Mouse (Mus musculus) CD4-positive, CD25-positive, alpha-beta regulatory T cell, adult 4 months (primary cell): Measurements from ENCODE around the gene Iars2. TPM values are rescaled to one million over a fixed set of nuclear protein-coding genes. Genes with fewer than 3 reads are reported as not detected.
A peak's percentile ranks its signal among the peaks of the same experiment; 100 is the strongest.
"Not testable (repeated sequence)": the region's sequence is repeated elsewhere in the genome, so short reads cannot be mapped to it uniquely, and the experiment has no call there.

Source experiments
- ATAC-seq: one replicate; pipeline ENCODE4 v1.8.0; 2017
- polyA plus RNA-seq, 2 experiments: library from polyadenylated mRNA; unstranded; fragments of 100-300 nt; shearing (Covaris generic); gene quantifications; one replicate each; pipeline ENCODE4 v1.2.1; 2017

Gene Iars2
- polyA plus RNA-seq, 2 experiments from 2014 or later, result 5.3 to 11.6 TPM

DNA sequence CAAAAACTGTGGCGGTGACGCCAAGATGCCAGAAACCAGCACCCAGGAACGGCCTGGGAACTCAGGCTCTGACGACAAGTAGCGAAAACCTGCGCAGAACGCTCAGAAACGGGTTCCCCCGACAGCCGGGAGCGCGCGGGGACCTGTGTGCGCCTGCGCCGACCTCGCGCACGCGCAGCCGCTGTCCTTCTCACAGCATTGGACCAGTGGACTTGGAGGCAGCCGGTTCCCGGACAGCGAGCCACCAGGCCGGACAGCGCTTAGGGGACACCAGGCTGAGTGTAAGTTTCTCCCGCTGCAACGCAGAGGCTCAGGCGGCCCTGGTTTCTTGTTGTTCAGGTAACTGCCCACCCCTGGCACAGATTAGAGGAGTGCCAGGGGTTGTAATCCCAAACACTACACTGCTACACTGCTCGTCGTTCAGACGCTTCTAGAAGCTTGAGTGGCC is 2.8 kb upstream of the Iars2 start, which contains the start of gene Bpnt1:
Gene Bpnt1, plus strand, starts transcription at position 167 of the 448 bp plus-strand sequence.
- peak; percentile 70 for ATAC-seq

DNA sequence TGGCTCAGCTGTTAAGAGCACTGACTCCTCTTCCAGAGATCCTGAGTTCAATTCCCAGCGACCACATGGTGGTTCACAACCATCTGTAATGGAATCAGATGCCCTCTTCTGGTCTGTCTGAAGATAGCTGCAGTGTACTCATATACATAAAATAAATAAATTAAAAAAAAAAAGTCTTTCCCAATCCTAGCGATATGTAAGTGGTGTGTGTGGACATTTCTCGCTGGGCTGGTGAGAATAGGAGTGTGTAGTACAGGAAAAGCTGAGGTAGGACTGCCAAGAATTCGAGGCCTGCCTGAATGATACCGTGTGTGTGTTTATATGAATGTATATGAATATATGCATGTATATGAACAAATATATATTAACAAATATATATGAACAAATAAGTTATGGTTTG is 2.2 kb upstream of the Iars2 start:
- no peak for ATAC-seq

DNA sequence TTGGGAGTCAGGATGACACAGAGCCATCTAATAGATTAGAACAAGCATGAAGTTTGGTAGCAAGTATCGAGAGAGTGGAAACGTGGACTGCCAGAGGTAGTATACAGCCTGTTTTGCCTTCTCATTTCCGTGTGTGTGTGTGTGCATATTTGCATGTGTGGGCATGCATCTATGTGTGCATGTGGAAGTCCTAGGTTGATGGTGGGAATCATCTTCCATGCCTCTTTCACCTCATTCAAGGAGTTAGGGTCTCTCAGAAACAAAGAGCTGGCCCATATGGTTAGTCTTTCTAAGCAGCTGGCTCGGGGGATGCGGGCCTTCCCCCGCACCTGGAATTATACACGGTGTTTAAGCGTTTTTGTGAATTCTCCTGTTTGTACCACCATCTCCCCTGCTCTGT is 655 bp upstream of the Iars2 start:
- no peak for ATAC-seq

DNA sequence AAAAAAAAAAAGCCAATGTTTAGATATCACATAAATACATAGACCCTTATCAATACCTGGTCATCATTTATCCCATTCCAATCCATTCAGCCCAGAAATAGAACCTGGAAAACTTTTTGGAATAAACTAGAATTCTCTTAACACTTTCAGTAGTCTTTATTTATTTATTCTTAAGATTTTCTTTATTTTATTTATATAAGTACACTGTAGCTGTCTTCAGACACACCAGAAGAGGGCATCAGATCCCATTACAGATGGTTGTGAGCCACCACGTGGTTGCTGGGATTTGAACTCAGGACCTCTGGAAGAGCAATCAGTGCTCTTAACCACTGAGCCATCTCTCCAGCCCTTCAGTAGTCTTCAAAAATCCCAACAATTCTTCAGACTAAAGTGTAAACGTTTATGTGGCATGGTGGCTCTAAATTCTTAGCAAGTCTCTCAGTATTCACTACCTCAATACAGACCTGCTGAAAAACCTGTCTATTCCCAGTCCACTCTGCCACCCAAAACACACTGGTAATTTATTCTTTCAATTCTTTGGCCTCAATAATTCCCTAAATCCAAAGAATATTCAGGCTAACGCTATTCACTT is 1.3 kb downstream of the Iars2 start:
- not testable (repeated sequence) for ATAC-seq

DNA sequence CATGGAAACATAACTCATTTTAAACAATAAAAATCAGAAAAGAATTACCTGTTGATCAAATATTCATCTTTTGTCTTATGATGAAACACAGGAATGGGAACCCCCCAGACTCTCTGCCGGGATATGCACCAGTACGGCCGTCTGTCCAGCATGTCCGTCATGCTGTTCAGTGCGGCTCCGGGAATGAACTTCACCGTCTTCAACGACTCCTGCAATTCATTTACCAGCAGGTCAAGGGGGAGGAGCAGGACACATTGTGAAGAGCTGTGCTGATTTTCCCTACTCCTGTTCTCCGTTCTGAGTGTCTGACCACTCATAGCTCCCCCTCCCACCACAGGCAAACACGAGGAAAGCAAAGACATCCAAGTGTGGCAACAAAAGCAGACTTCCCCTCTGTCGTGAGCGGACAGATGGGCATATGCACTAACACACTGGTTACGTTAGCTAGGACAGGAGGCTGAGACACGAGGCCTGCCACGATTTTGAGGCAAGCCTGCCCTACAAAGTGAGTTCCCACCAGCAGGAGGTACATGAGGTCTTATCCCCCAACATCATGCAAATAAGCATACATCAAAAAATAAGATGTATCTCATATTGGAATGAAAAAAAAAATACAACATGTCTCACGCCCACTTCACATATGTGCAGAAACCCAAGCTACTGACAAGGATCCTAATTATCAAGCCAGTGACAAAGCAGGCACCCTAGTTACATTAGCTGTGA is 13.2 kb downstream of the Iars2 start:
- no peak for ATAC-seq

DNA sequence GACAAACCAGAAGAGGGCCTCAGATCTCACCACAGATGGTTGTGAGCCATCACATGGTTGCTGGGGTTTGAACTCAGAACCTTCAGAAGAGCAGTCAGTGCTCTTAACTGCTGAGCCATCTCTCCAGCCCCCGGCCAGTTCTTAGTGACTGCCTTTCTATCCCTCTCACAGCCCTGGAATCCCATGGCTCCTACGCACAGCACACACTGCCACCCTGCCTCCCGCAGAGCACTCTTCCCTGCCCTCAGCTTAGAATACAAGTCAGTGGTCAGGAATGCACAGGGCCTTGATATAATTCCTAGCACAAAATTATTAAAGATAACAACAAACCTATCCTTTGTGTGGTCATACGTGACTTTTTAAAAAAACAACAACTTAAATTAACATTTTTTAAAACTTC is 14.7 kb downstream of the Iars2 start:
- no peak for ATAC-seq

DNA sequence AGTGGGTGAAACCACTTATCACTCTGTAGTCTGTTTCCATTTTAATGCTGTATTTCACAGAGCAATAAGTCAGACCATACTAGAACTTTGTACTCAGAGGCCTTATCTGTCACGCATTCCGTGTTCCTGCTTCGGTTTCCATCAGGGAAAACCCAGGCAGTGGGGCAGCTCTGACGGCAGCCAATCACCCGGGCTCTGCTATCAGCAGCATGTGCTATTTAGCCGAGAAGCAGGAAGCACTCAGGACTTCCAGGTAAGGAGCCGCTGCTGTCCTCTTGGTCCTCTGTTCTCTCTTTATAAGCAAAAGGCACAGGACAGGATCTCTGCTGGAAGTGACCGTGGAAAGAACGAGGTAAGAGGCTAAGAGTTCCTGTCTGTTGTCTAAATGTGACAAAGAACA is 17.2 kb downstream of the Iars2 start:
- no peak for ATAC-seq

DNA sequence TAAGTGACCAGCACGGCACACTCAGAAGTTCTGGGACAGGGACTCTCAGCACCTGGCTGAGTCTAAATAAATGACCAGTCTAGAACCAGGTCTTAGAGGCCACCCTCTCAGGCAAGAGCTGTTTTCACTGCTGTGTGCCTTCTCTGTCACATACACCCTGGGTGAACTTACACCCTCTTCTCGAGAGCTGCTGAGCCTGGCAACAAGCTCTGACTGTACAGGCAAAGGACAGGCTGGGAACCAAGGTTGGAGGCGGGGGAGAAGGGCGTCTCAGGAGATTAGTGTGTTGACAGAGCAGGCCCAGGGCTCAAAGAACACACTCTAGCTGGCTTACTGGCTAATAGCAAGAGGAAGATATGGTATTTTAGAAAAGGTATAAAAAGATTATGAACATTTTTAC is 20.3 kb downstream of the Iars2 start:
- no peak for ATAC-seq

DNA sequence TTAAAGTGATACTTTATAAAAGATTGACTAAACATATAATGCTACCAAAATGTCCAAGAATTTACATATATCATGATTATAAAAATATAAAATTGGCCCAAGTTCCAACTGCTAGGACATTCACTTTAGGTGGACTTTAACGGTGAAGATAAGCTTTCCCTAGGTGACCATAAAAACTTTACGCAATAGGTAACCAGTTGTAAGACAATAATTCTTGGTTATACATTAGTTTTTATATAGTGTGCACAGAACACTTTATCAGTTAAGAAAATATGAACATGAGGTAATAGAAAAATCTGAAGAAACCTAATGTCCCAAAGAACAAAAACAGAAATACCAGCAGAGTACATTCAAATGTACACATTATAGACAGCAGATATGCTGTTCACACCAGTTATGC is 20.9 kb downstream of the Iars2 start:
- ATAC-seq, result no peak

DNA sequence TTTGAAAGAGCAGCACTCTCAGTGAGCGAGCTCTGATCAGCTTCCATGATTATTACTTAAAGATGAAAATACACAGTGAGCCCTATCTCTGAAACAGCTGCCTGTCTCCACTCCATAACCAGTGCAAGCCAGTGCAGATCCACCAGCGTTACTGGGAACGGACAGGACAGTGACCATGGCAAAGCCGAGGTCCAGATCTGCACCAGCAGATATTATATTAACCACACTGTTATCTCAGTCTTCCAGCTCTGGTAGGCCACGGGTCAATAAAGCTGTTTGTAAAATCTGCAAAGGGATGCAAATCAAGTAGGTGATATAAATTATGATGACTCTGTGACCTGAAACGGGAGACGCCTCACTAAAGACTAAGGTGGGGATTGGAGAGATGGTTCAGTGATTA is 21.6 kb downstream of the Iars2 start:
- no peak for ATAC-seq

DNA sequence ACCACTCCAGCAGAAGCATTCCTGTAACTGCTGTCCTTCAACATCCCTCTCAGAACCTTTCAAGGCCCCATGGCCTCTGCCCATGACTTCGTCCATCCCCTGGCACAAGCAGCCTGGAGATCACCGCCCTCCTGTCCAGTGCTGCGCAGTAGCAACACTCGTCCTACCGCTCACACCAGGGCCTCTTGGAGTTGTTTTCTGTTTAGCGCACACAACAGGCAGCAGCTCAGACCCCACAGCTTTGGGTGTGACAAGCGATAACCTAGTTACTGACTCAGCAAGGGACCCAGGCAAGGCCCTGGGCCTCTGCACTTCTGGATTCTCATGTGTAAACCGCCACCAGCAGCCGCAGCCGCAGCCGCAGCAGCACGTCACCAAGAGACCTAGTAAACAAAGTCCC is 22.4 kb downstream of the Iars2 start:
- ATAC-seq, result no peak

DNA sequence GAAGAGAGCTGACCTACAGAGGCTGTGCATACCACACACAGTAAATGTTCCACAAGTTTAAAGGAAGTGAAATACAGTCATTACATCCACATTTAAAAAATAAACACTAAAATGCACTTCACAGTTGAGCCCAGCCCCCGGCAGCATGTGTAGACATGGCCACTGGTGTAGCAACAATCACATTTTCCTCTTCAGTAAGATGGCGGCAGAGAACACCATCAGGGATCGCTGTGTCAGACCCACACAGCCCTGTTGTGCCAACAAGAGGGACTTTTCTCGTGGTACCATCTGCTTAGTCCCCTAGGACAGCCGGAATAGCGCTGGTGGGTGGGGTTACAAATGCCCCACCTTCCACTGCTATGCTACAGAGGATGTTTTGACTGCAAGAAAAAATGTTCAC is 26.4 kb downstream of the Iars2 start:
- no peak for ATAC-seq

DNA sequence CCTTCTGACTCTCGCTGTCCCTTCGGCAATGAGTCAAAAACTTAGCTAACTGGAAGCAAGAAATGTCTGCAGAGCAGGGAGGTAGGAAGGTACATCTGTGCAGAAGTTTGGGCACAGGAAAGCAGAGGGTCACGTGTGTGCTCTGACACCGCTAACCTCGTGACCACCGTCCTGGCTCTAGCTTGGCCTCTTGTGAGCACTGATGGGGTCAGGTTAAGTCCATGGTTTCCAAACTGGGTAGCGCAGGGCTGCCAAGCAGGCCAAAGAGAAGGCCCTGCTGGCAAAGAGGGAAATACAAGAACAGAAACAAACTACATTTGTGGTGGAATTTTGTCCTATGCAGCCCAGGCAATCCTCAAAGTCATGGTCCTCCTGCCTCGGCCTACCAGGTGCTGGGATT is 30.7 kb downstream of the Iars2 start:
- ATAC-seq, result no peak

DNA sequence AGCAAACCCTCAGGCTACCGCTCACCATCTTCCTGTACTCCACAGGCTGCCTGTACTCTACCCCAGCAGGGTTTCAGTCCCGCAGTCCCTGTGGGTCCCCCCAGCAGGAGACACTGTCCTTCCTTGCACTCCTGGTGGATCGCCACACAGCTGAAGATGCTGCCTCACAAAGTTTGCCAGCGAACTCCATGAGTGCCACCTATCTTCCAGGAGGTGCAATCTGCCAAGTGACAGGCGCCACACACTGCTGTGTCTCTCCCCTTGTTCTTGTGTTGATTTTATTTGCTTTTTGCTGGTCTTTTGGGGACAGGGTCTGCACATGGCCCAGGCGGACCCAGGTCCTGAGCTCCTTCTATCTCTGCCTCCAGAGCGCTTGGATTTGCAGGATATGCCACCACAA is 32.3 kb downstream of the Iars2 start:
- no peak for ATAC-seq

DNA sequence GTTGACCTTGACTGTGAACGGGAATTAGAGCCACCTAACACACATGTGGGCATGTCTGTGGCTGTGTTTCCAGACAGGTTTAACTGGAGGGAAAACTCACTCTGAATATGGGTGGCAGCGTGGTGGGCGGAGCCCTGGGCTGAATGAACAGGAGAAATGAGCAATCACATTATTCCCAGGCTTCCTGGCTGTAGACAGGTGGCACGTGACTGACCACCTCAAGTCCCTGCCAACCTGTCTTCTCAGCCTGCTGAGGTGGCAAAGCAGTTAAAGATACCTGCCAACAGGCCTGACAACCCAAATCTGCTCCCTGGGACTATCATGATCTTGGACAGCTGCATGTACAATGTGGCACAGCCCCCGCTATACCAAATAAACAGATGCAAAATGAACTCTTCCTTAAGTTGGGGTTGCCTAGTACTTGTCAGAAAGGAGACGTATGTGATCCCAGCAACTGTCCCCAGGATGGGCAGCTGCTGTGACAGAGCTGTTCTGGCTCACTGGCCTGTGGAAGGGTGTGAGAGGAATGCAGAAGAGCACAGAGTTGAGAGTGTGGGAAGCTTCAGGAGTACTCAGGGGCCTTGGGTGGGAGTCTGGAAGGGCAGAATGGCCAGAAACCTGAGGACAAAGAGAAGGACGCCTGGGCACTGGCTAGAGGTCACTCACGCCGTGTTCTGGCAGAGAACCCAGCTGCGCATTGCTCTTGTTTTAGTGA is 36.4 kb downstream of the Iars2 start:
- no peak for ATAC-seq

DNA sequence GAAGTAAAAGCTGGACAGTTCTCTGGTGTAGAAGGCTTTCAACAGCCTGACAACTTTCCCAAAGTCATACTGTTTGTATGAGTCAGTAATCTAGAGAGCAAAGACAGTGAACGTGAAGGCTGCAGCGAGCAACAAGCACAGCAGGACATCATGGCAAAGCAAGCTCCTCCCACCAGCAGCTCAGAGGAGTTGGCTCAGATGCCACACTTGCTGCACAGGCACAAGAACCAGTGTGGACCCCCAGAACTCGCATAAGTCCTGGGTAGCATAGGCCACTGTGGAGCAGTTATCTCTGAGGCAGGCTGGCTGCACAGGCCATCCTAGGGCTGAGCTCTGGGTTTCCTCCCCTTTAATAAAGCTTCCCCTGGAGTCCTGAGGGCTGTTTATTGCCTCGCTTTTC is 37.9 kb downstream of the Iars2 start:
- ATAC-seq, result no peak

DNA sequence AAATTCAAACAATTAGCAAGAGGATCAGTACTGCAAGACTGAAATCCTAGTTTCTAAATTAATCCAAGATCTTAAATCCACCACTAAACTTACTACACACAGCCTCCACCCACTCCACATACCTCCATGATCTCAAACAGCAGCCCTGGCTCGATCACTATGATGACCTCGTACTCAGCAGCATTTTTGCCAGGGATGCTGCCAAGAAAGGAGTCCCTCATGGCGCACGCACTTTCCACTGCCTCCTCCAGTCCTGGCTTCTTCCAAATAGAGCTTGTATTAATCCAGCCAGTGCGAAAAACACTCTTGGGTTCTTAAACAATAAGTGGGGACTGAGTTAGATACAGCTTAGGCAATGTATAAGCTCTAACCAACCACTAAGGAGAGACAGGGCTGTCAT is 40.0 kb downstream of the Iars2 start:
- no peak for ATAC-seq

DNA sequence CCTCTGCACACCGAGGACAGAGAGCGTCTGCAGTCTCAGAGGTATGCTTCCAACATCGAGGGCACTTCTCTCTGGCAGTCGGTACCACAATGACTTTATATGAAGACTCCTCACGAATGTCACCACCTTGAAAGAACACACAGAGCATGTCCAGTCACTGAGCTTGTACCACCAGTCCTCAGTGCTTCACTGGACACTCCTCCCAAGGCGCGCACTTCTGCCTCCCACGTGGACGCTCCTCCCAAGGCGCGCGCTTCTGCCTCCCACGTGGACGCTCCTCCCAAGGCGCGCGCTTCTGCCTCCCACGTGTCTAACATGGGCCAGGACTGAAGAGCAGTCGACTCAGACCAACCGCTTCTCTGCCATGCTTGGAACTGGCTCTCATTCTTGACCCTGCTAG is 42.1 kb downstream of the Iars2 start:
- no peak for ATAC-seq

DNA sequence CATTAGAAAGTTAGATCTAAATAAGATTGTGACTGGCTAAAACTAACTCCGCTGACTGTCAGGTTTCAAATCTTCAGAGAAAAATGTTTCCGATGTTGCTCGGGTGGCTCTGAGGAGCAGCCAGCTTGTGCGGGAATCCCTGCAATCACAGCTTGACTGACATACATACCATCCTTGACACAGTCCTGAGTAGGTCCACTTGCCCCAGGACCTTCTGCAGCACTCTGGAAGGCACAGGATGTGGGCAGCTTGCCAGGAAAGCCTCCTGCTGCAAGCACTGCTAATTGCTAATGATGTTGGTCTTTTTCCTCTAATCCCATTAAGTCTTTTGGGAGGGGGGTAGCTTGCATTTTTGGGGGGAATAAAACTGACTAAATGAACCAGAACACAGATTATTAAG is 44.0 kb downstream of the Iars2 start:
- no peak for ATAC-seq

DNA sequence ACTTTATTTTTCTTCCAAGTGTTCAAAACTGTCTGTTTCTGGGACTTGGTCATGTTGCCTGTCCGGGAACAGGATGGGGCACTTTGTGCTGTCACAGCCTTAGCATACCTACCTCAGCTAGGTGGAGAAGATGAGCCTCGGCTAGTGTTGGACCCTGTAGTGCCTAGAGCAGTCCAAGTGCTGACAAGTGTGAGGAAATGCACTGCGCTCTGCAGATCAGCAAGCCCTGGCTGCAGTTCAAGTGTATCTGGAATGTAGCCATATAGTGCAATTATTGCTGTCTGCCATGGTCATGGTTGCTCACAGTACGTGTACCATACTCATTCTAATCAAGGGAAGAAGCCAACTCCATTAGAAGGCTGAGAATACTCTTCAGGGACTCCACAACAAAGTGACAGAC is 44.5 kb downstream of the Iars2 start:
- no peak for ATAC-seq

DNA sequence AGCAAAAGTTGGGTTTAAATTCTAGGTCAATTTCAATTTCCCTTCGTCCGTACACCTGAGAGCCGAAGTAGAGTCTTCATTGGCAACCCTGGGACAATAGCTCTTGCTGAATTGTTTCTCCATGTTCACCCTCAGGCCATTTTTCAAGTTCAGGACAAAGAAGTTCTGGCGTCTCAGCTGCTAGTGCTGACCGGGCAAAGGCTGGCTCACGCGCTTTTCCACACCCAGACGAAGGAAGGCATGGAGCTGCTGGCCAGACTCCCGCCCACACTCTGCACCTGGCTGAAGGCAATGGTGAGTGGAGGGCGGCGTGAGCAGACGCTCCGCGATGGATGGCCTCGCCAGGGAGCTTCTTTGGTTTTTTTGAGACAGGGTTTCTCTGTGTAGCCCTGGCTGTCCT is 45.9 kb downstream of the Iars2 start:
- ATAC-seq, result no peak

DNA sequence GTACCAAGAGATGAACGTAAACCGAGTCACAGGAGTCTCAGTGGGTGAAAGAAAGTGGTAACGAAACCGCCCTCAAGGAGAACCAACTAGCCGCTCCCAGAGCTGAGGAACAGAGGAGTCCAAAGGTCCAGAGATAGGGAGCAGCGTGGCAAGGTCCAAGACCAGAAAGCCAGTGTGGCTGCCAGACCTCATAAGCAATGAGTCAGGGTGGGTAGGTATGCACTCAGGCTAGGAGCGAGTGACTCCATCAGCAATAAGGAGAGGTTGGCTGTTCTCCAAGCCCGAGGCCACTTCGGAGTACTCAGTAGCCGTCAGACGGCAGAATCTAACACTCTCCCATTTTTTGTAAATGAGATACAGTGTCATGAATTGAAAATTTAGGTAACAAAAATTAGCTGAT is 46.4 kb downstream of the Iars2 start:
- no peak for ATAC-seq

DNA sequence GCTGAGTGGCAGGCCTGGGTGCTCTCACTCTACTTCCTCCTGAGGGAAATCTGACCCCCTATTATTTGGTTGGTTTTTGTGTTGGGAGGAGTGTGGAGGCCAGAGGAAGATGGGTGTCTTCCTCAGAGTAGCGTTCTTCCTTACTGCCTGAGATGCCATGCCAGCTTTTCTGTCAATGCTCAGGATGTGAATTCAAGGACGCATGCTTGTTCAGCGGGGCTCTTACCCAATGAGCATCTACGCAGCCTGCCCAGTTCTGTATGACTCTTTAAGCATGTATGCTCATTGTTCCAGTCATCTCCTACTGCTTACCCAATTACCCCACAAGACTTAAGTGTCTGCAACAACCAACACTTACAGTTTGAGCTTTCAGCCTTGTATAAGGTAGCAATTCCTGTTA is 48.6 kb downstream of the Iars2 start:
- ATAC-seq, result no peak

DNA sequence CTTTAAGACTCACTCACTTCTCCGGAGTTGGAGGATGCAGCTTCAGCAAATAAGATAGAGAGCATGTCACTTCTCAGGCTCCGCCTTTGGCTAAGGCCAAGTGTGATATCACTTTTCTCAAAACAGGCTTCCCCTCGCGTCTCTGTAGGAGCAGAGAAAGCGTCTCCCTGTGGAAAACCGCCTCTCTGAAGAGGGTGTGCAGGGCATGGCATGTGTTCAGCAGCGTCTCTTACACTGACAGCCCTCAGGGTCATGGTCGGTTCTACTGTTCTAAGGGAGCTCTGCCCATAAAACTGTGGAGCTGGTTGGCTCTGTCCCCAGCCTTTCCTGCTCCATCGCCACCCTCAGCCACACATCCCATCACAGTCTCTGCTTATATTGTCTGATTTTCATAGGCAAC is 49.9 kb downstream of the Iars2 start:
- no peak for ATAC-seq
